Mouse (Mus musculus): ENCODE data around the gene Arhgap25.

- TF ChIP-seq CTCF (IDR thresholded peaks at IDR 0.05; ENCODE audit: extremely low read depth, insufficient read length, insufficient replicate concordance, low read depth, low read length): no peak
- no peak for TF ChIP-seq POLR2A (IDR thresholded peaks at IDR 0.05; ENCODE audit: low read depth, low read length)
These were observed 97.3 kb downstream of the Arhgap25 start for GRCm38 (mm10) chr6:87435791-87436190.
